Mouse (Mus musculus): ENCODE results near the gene Rps6ka1. TPM values are rescaled to one million over a fixed set of nuclear protein-coding genes. Genes with fewer than 3 reads are reported as not detected.
"Not testable (repeated sequence)": the region's sequence is repeated elsewhere in the genome, so short reads cannot be mapped to it uniquely, and the experiment has no call there.

Rps6ka1 gene
- polyA plus RNA-seq, 1 experiment = 12.8 TPM

DNA sequence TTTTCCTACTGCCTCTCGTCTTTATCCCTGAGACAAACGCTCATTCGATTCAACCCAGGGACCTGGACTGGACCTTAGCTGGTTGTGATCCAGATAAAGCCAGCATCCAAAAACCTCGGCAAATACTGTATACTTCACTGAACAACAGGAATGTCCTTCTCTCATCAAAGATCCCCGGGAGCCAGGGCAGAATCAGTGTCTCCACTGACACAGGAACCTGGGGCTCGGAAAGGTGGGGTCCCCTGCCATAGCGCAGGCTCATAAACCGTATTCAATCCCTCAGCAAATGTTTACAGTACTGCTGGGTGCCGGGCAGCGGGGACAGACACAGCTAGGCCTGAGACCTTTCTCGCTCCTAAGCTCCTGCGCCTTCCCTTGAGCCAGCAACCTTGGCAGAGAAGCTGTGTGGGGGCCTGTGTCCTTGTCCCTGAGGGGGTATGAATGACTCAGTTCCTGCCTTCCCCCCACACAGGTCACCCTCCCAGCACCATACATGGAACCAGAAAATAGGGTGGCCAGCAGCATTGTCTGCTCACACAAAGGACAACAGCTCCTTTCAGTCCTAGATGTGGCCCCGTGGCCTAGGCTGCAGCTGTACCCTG lies 23.1 kb downstream of the Rps6ka1 start:
- DNase-seq (ENCODE audit: extremely low spot score in 1 of 2, low spot score in 1 of 2) = no peak

GRCm38 (mm10) chr4:133863795-133864379 lies 23.7 kb downstream of the Rps6ka1 start:
- DNase-seq (ENCODE audit: extremely low spot score in 1 of 2, low spot score in 1 of 2) = no peak

DNA sequence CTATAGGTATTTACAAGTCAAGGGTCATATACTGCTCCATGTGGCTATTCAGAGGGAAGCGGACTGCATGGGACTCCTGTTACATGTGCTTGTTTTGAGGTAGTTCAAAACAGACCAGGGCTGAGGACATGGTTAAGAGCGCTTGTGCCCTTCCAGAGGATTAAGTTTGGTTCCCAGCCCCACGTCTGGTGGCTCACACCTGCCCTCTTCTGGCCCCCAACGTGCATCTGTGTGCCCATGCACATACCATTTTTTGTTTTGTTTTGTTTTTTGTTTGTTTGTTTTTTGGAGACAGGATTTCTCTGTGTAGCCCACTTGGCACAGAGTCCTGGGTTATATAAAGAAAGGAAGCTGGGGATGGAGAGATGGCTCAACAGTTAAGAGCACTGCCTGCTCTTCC lies 30.1 kb downstream of the Rps6ka1 start:
- DNase-seq (ENCODE audit: extremely low spot score in 1 of 2, low spot score in 1 of 2) = no peak

- no peak for DNase-seq (ENCODE audit: extremely low spot score in 1 of 2, low spot score in 1 of 2)
Observed at GRCm38 (mm10) chr4:133854621-133855020, 33.0 kb downstream of the Rps6ka1 start.

- DNase-seq (ENCODE audit: extremely low spot score in 1 of 2, low spot score in 1 of 2) = peak in 1 of 2 experiments; percentile 28
Observed at GRCm38 (mm10) chr4:133853630-133854029, 34.0 kb downstream of the Rps6ka1 start.

DNA sequence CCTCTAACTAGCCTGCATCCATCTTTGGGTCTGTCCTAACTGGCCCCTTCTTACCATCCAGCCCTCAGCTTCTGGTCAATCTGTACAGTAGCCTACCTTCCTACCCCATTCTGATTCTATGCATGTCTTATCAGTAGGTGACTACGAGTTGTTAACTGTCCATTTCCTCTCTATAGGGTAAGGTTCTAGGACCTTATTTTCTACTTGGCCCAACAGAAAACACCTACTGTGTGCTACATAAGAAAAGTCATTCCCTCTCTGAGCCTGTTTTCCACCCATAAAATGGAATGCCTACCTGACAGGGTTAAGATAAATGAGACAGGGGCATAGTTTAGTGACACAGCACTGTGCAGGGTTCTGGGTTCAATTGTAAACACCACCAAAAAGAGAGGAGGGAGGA lies 41.0 kb downstream of the Rps6ka1 start:
- DNase-seq (ENCODE audit: extremely low spot score in 1 of 2, low spot score in 1 of 2) = no peak

DNA sequence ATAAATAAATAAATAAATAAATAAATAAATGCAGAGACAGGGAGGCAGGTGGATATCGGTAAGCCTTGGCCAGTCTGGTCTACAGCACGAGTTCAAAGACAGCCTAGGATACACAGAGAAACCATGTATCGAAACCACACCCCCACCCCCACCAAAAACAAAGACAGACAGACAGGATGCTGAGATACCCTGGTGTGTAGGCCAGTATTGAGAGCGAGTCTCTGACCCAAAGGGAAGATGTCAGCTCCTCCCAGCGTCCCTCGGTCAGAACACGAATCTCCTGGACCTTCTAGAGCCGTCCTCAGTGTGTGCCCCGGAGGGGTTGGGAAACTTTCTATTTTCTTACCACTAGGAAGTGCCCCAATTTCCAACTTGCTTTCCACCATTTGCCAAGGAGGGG lies 42.5 kb downstream of the Rps6ka1 start:
- no peak for DNase-seq (ENCODE audit: extremely low spot score in 1 of 2, low spot score in 1 of 2)

GRCm38 (mm10) chr4:133844209-133844841 lies 43.3 kb downstream of the Rps6ka1 start:
- no peak for DNase-seq (ENCODE audit: extremely low spot score in 1 of 2, low spot score in 1 of 2)

- DNase-seq (ENCODE audit: extremely low spot score in 1 of 2, low spot score in 1 of 2) = no peak
Observed at GRCm38 (mm10) chr4:133842992-133843737, 44.4 kb downstream of the Rps6ka1 start.

- not testable (repeated sequence) for DNase-seq (ENCODE audit: extremely low spot score in 1 of 2, low spot score in 1 of 2)
Observed at GRCm38 (mm10) chr4:133841756-133842483, 45.7 kb downstream of the Rps6ka1 start.

DNA sequence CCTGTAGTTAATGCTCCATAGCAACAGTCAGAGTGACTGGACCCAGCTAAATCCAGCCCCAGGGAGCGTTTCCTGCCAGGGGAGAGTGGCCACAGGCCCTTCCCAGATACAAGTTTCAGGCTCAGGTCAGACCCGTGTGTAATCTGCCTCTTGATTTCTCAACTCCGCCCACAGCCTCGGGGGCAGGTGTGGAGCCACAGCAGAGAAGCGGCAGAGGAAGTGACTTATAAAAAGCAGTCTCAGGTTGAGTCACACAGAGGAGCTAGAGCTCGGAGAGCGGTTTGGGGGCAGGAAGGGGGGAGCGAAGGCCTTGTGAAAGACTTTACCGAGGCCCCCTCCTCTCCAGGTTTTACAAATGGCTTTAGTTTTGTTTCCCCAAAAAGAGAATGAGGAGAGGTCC lies 46.6 kb downstream of the Rps6ka1 start:
- DNase-seq (ENCODE audit: extremely low spot score in 1 of 2, low spot score in 1 of 2) = peak; percentile 34 to 77

GRCm38 (mm10) chr4:133840501-133840900 lies 47.1 kb downstream of the Rps6ka1 start:
- no peak for DNase-seq (ENCODE audit: extremely low spot score in 1 of 2, low spot score in 1 of 2)

- no peak for DNase-seq (ENCODE audit: extremely low spot score in 1 of 2, low spot score in 1 of 2)
Observed at GRCm38 (mm10) chr4:133839385-133839826, 48.2 kb downstream of the Rps6ka1 start.

GRCm38 (mm10) chr4:133836575-133836974 lies 51.0 kb downstream of the Rps6ka1 start:
- DNase-seq (ENCODE audit: extremely low spot score in 1 of 2, low spot score in 1 of 2) = peak in 1 of 2 experiments; percentile 30

DNA sequence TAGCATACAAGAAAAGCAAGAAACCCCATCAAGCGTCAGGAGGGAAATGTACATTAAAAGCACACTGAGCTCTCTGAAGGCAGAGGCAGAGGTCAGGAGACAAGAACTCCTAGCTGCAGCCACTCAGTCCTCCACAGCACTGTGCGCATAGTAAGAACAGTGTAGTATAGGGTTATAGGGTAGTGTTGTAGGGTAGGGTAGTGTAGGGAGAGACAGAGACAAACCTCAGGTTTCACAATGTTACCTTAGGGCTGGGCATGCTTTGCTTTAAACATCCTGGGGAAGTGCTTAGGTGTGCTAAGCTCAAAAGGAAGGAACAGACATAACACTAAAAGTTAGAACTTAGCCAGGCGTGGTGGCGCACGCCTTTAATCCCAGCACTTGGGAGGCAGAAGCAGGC lies 52.4 kb downstream of the Rps6ka1 start:
- no peak for DNase-seq (ENCODE audit: extremely low spot score in 1 of 2, low spot score in 1 of 2)

DNA sequence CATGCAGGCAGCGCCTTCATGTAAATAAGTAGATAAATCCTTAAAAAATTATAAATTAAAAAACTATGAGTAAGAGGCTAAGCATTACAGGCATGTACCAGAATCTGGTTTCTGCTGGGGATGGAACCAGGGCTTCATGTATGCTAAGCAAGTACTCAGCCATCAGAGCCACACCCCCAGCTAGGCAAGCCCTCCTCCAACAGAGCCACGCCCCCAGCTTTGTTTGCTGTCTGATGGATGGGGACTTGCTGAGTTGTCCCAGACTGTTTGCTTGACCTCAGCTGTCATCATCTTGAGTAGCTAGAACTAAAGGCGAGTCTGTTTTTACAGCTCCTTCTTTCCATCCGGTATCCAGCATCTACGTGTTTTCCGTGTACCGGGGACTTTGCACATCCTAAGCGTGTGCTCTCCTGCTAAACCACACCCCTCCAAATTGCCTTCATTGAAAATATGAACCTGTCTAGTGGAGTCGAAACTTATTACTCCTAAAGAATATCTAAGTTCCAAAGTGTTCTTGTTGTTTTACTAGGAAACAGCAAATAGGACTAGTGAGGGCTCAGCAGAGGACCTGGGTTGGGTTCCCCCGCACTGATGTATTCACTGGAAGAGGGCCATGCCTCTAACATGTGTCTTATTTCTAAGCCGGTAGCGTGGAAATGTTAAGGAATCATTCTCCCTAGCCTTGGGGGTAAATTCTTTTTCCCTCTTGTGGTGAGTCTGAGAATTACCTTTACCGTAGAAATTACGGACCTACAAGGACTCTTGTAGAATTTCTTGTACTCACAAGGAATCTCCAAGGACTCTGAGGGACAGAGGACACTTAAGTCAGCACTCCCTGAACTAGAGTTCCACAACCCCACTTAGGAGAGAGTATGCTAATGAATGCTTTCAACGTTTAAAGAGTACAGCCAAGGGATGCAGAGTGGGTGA lies 54.4 kb downstream of the Rps6ka1 start:
- DNase-seq (ENCODE audit: extremely low spot score in 1 of 2, low spot score in 1 of 2) = no peak

DNA sequence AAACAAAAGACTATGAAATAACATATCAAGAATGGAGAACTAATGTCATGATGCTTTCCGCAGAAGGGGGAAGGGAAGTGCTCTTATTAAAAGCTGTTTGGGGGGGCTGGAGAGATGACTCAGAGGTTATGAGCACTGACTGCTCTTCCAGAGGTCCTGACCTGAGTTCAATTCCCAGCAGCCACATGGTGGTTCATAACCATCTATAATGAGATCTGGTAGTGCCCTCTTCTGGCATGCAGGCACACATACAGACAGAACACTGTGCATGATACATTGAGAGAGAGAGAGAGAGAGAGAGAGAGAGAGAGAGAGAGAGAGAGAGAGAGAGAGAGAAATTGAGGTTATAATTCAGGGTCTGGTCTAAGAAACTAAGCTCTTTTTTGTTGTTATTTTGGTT lies 57.1 kb downstream of the Rps6ka1 start:
- DNase-seq (ENCODE audit: extremely low spot score in 1 of 2, low spot score in 1 of 2) = no peak

- peak in 1 of 2 experiments; percentile 90 for DNase-seq (ENCODE audit: extremely low spot score in 1 of 2, low spot score in 1 of 2)
Observed at GRCm38 (mm10) chr4:133829281-133830070, 58.1 kb downstream of the Rps6ka1 start.
